In the genomic region with DNA sequence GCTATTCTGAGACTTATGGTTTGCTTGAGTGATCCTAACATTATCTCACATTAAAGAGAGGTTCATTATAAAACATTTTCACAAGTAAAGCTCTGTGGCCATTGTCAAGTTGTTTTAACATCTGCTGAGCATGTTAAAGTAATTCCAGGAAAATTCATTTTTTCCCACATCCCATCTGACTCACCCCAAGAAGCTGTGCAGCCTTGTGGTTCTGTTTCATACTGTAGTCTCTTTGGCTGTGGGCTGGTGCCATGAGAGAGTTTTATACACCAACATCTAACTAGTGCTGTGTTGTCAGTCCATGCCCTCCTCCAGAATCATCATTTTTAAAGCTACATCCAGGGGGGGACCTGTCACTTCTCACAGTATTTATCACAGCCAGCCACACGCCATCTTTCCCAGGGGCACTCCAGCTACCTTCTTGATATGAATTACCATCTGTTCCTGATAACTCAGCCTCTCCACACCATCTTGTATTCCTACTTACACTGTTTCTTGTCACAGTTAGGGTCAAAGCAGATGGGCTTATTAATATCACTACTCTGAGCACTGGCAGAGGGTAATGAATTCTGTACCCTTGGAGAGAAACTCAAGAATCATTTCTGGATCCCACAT, we compare ENCODE assay signal across 15 mouse cellular contexts. TPM values are rescaled to one million over a fixed set of nuclear protein-coding genes. Genes with fewer than 3 reads are reported as not detected.
DNase-seq lines count a peak whose midpoint lies in the region; ATAC-seq lines count a peak whose summit lies in the region.
"Had no signal": no experiment of that assay in that cellular context is flagged by ENCODE, and none has a peak within 500 bp of the region (broad histone marks: within the 10 kb centered on the region; RNA-seq: fewer than 3 reads in every experiment).

No protein-coding gene starts in this region.

- H3K4me2 ChIP-seq in heart, embryonic 12.5 days: no peak overlapping the region
- no peak overlapping the region for H3K4me2 ChIP-seq in heart, embryonic 11.5 days
- H3K4me2 ChIP-seq: midbrain, embryonic 15.5 days had no signal

- 0 out of 2 replicates have a peak, but pooled peaks have one; percentile 19 for ATAC-seq in heart, embryonic 12.5 days (ENCODE audit: insufficient number of reproducible peaks, low FRiP score)
- ATAC-seq in heart, embryonic 11.5 days (replicated peaks; ENCODE audit: insufficient number of reproducible peaks, low FRiP score, low TSS enrichment): no peak
- ATAC-seq: midbrain, embryonic 15.5 days had no signal

- DNase-seq in 3134 (ENCODE audit: extremely low read depth, insufficient read length, low spot score) (peak; percentile 29), liver (peak; percentile 86)
- DNase-seq in brain, adult 2 months (ENCODE audit: low read depth, low spot score): peak; percentile 39
- DNase-seq in left cerebral cortex, adult 8-10 months (ENCODE audit: low spot score in 2 of 2): no peak
- DNase-seq in lung, postnatal 10 days: no peak
- DNase-seq in cerebellum, adult 11 months: no peak
- DNase-seq: lung, postnatal 14 days; right cerebral cortex, postnatal 4 days; thymus, postnatal 14 days had no signal

- H3K9ac ChIP-seq in heart, embryonic 12.5 days: no peak overlapping the region
- no peak overlapping the region for H3K9ac ChIP-seq in heart, embryonic 11.5 days (ENCODE audit: low read depth, low read length)
- H3K9ac ChIP-seq: midbrain, embryonic 15.5 days had no signal

- H3K27me3 ChIP-seq in heart, embryonic 12.5 days (replicated peaks): no peaks in the 10 kb centered on the region
- no peaks in the 10 kb centered on the region for H3K27me3 ChIP-seq in heart, embryonic 11.5 days (ENCODE audit: control insufficient read depth, insufficient read depth, low read length)
- H3K27me3 ChIP-seq: midbrain, embryonic 15.5 days had no signal

- H3K27ac ChIP-seq in heart, embryonic 12.5 days (ENCODE audit: poor library complexity, severe bottlenecking): no peak overlapping the region
- H3K27ac ChIP-seq in heart, embryonic 11.5 days (ENCODE audit: low read depth, low read length): no peak overlapping the region; the same call in 1 of the 2 replicates
- H3K27ac ChIP-seq: midbrain, embryonic 15.5 days had no signal

- no peak overlapping the region for H3K4me3 ChIP-seq in heart, embryonic 12.5 days
- no peak overlapping the region for H3K4me3 ChIP-seq in heart, embryonic 11.5 days (ENCODE audit: low read depth, low read length)
- H3K4me3 ChIP-seq: midbrain, embryonic 15.5 days had no signal

- peaks cover 32% of the 10 kb centered on the region for H3K4me1 ChIP-seq in heart, embryonic 12.5 days (replicated peaks)
- peaks cover 26% of the 10 kb centered on the region for H3K4me1 ChIP-seq in heart, embryonic 11.5 days (ENCODE audit: control insufficient read depth, insufficient read depth, low read length)
- H3K4me1 ChIP-seq: midbrain, embryonic 15.5 days had no signal

- H3K9me3 ChIP-seq in heart, embryonic 12.5 days (replicated peaks): no peaks in the 10 kb centered on the region
- no peaks in the 10 kb centered on the region for H3K9me3 ChIP-seq in heart, embryonic 11.5 days (replicated peaks; ENCODE audit: control insufficient read depth, low read length)
- H3K9me3 ChIP-seq: midbrain, embryonic 15.5 days had no signal

- H3K36me3 ChIP-seq in heart, embryonic 12.5 days: peaks cover 26% of the 10 kb centered on the region
- H3K36me3 ChIP-seq in heart, embryonic 11.5 days (ENCODE audit: control insufficient read depth, insufficient read depth, low read length): peaks cover 4% of the 10 kb centered on the region

- 51% methylated on average over 1 of the region's 1 CpGs for WGBS in heart, embryonic 12.5 days
- WGBS in heart, embryonic 11.5 days (ENCODE audit: insufficient replicate concordance): 58% methylated on average over 1 of the region's 1 CpGs

RNA-seq across cellular contexts. Expression of gene Pon1, which starts 38.3 kb away (rescaled TPM):
- not detected in 2 replicates for polyA plus RNA-seq in heart, embryonic 12.5 days (2016; fragmentation: Nextera tagmentation; extraction: Ambion mirVana)
- polyA plus RNA-seq in heart, embryonic 11.5 days (2014; fragmentation: Nextera tagmentation; extraction: Ambion mirVana): 0.10 TPM in 1 of 2 replicates, not detected in the other
- total RNA-seq in left cerebral cortex, adult 8-10 months (2022): not detected
- total RNA-seq: left cerebral cortex, postnatal 36 days had no signal
- polyA plus RNA-seq: intestine, embryonic 14.5 days; neural tube, embryonic 14.5 days had no signal

Comparison
In these comparisons a context has a peak if more than half of its experiments do, and no peak if none do; other contexts are left out.
1. DNase-seq: peak in 3134 (single experiment), brain, adult 2 months (single experiment) and liver (single experiment); none in left cerebral cortex, adult 8-10 months (0 of 2), lung, postnatal 10 days (single experiment) and cerebellum, adult 11 months (single experiment).